Mouse (Mus musculus) CH12.LX (cell line): ENCODE results near the gene Sugct.

ENCODE experiments used
- BHLHE40 ChIP-seq: IDR thresholded peaks from 2 replicates; pipeline ENCODE4 v1.6.1; 2011; ENCODE audit warnings: mild to moderate bottlenecking, low read depth, low read length, improper control_type of control experiment
- CTCF ChIP-seq, 2 experiments: IDR thresholded peaks in 1 of 2; conservative IDR thresholded peaks in 1 of 2; 2 replicates each; pipeline ENCODE4 v1.5.1; 2011 to 2012; ENCODE audit warnings: low read depth in 2 of 2, low read length in 2 of 2, improper control_type of control experiment in 1 of 2, inconsistent platforms in 1 of 2, mild to moderate bottlenecking in 1 of 2, moderate library complexity in 1 of 2
- NRF1 ChIP-seq: IDR thresholded peaks from 2 replicates; pipeline ENCODE4 v1.6.1; 2014; ENCODE audit warnings: low read depth, mild to moderate bottlenecking, inconsistent platforms, low read length, improper control_type of control experiment, moderate library complexity
- POLR2AphosphoS2 ChIP-seq: IDR thresholded peaks from 2 replicates; pipeline ENCODE4 v1.6.1; 2011; ENCODE audit warnings: low read depth, low read length, improper control_type of control experiment

DNA sequence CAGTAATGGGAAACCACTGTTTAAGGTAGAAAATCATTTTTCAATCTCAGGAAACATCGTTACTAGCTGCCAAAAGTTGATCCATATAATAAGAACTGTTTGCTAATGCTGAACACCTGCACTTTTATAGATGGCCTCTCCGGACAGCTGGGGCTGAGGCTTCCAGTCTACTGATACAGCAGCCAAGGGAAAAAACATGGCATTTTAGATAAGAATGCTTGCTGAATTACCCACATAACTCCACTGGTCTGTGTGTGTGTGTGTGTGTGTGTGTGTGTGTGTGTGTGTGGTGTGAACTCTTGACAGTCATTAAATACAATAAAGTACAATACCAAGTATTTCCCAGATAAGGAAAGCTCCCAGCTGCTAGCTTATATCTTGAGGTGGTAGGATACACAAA is 608.8 kb downstream of the Sugct start:
- TF ChIP-seq NRF1 (no peak), CTCF (conservative IDR thresholded peaks at IDR 0.05 in 1 of 2, IDR thresholded peaks at IDR 0.05 in 1 of 2; ENCODE audit: low read depth in 2 of 2, low read length in 2 of 2) (no peak), POLR2AphosphoS2 (no peak), BHLHE40 (no peak)
